Mouse (Mus musculus) spleen, adult 2 months (tissue): ENCODE measurements around the gene Pitx2.

ENCODE experiments used
- CTCF ChIP-seq: fragments of 200-500 bp; IDR thresholded peaks from 2 replicates; pipeline ENCODE4 v1.5.1; 2011; ENCODE audit warnings: mild to moderate bottlenecking, inconsistent platforms; ENCODE audit not compliant: insufficient read depth, insufficient read length, insufficient replicate concordance; ENCODE audit errors: extremely low read depth
- POLR2A ChIP-seq: fragments of 200-500 bp; IDR thresholded peaks from 2 replicates; pipeline ENCODE4 v1.6.1; 2011; ENCODE audit warnings: low read depth, low read length, inconsistent platforms

- no peak for TF ChIP-seq CTCF
- TF ChIP-seq POLR2A: no peak
Observed at GRCm38 (mm10) chr3:129197786-129198626, 1.7 kb upstream of the Pitx2 start.
